Mouse (Mus musculus) heart, embryonic 14.5 days (tissue): ENCODE results near the gene Fbxw20. TPM values are rescaled to one million over a fixed set of nuclear protein-coding genes. Genes with fewer than 3 reads are reported as not detected.

Source experiments
- ATAC-seq: fragments of 200-750 bp; cut with Nextera tagmentation; 2 replicates; pipeline ENCODE4 v1.8.0; 2017; ENCODE audit warnings: low read depth, moderate TSS enrichment; ENCODE audit not compliant: insufficient number of reproducible peaks, insufficient read depth, low FRiP score
- H3K27ac ChIP-seq, 2 experiments: fragments of 200-500 bp in 1 of 2; fragments of 300-500 bp in 1 of 2; sonication (generic) in 1 of 2; replicated peaks in 1 of 2; 2 replicates each; pipeline ENCODE4 v1.5.1; 2012 to 2014; ENCODE audit warnings: low read depth in 2 of 2, low read length in 2 of 2, control low read depth in 1 of 2, mild to moderate bottlenecking in 1 of 2, mixed read lengths in 1 of 2; ENCODE audit not compliant: control insufficient read depth in 1 of 2, insufficient read depth in 1 of 2
- H3K27me3 ChIP-seq: fragments of 300-500 bp; sonication (generic); 2 replicates; pipeline ENCODE4 v1.6.1; 2014; ENCODE audit warnings: mild to moderate bottlenecking, low read length, control low read depth; ENCODE audit not compliant: control insufficient read depth, insufficient read depth
- H3K36me3 ChIP-seq: fragments of 300-500 bp; sonication (generic); 2 replicates; pipeline ENCODE4 v1.6.1; 2014; ENCODE audit warnings: mild to moderate bottlenecking, control low read depth, low read length, mixed read lengths; ENCODE audit not compliant: control insufficient read depth, insufficient read depth
- H3K4me1 ChIP-seq, 2 experiments: fragments of 200-500 bp in 1 of 2; fragments of 300-500 bp in 1 of 2; sonication (generic) in 1 of 2; 2 replicates each; pipeline ENCODE4 v1.6.1; 2012 to 2014; ENCODE audit warnings: low read length in 2 of 2, control low read depth in 1 of 2, mixed read lengths in 1 of 2; ENCODE audit not compliant: control insufficient read depth in 2 of 2, insufficient read depth in 2 of 2
- H3K4me2 ChIP-seq: fragments of 300-500 bp; sonication (generic); 2 replicates; pipeline ENCODE4 v1.6.1; 2014; ENCODE audit warnings: mild to moderate bottlenecking, low read length
- H3K4me3 ChIP-seq, 2 experiments: fragments of 200-500 bp in 1 of 2; fragments of 300-500 bp in 1 of 2; sonication (generic) in 1 of 2; 2 replicates each; pipeline ENCODE4 v1.5.1; 2012 to 2014; ENCODE audit warnings: low read length in 2 of 2, mild to moderate bottlenecking in 2 of 2, control low read depth in 1 of 2, low read depth in 1 of 2, moderate library complexity in 1 of 2; ENCODE audit not compliant: control insufficient read depth in 1 of 2, insufficient read depth in 1 of 2
- H3K9ac ChIP-seq: fragments of 300-500 bp; sonication (generic); 2 replicates; pipeline ENCODE4 v1.6.1; 2014; ENCODE audit warnings: mild to moderate bottlenecking, low read length
- H3K9me3 ChIP-seq: fragments of 300-500 bp; sonication (generic); 2 replicates; pipeline ENCODE4 v1.6.1; 2016; ENCODE audit warnings: low read length, control low read depth; ENCODE audit not compliant: control insufficient read depth
- WGBS: fragments of 180-500 bp; shearing (Covaris S2); extraction: QIAGEN DNeasy Blood & Tissue Kit; methylation state at CpG from one replicate; pipeline ENCODE4 v1.1.7; 2014; 5-methylcytosine and 5-hydroxymethylcytosine counted together
- polyA plus RNA-seq: library from polyadenylated mRNA; unstranded; fragments of >200 nt; fragmentation: Nextera tagmentation; extraction: Ambion mirVana; gene quantifications from 2 replicates; pipeline ENCODE4 v1.2.1, GENCODE M21; 2014

Fbxw20 gene
- polyA plus RNA-seq, 1 experiment from 2014 or later = not detected

- no peaks in the 10 kb centered on the region for H3K27me3 ChIP-seq
- H3K4me2 ChIP-seq = no peak overlapping the region
- whole genome bisulfite sequencing = 72% methylated on average over 1 of the region's 1 CpGs
- no peak overlapping the region for H3K4me3 ChIP-seq
- H3K4me1 ChIP-seq = no peaks in the 10 kb centered on the region
- no peaks in the 10 kb centered on the region for H3K36me3 ChIP-seq
- no peak overlapping the region for H3K9ac ChIP-seq
- H3K9me3 ChIP-seq = no peaks in the 10 kb centered on the region
- H3K27ac ChIP-seq = no peak overlapping the region
- ATAC-seq = no peak
These were observed 58.3 kb downstream of the Fbxw20 start for GRCm38 (mm10) chr9:109176301-109176700.

Other genes with a start within 250 kb of the Fbxw20 start
- gene Ucn2, start 248.7 kb downstream of the Fbxw20 start, polyA plus RNA-seq = not detected in 2 replicates
- 2.9 and 3.2 TPM in 2 replicates for gene Pfkfb4, start 243.0 kb downstream of the Fbxw20 start, polyA plus RNA-seq
- gene Shisa5, start 196.2 kb downstream of the Fbxw20 start, polyA plus RNA-seq = 51.9 and 54.3 TPM in 2 replicates
- 8.1 TPM in 2 replicates for gene Trex1, start 175.0 kb downstream of the Fbxw20 start, polyA plus RNA-seq
- gene Atrip, start 160.6 kb downstream of the Fbxw20 start, polyA plus RNA-seq = 17.5 and 19.9 TPM in 2 replicates
- 13.9 and 14.0 TPM in 2 replicates for gene Ccdc51, start 152.3 kb downstream of the Fbxw20 start, polyA plus RNA-seq
- 611 and 670 TPM in 2 replicates for gene Tma7, start 152.2 kb downstream of the Fbxw20 start, polyA plus RNA-seq
- 5.6 and 5.7 TPM in 2 replicates for gene Plxnb1, start 139.4 kb downstream of the Fbxw20 start, polyA plus RNA-seq
- not detected in 2 replicates for gene Fbxw21, start 72.7 kb downstream of the Fbxw20 start, polyA plus RNA-seq
- gene Fbxw13, start 38.8 kb downstream of the Fbxw20 start, polyA plus RNA-seq = not detected in 2 replicates
- gene Fbxw14, start 52.9 kb upstream of the Fbxw20 start, polyA plus RNA-seq = not detected in 2 replicates
- gene Fbxw28, start 104.9 kb upstream of the Fbxw20 start, polyA plus RNA-seq = not detected in 2 replicates
- gene Fbxw22, start 169.5 kb upstream of the Fbxw20 start, polyA plus RNA-seq = not detected in 2 replicates
- not detected in 2 replicates for gene Fbxw16, start 214.4 kb upstream of the Fbxw20 start, polyA plus RNA-seq